Mouse (Mus musculus): ENCODE measurements around the gene Zfp275. TPM values are rescaled to one million over a fixed set of nuclear protein-coding genes. Genes with fewer than 3 reads are reported as not detected.

Zfp275 gene
- polyA plus RNA-seq, 1 experiment from 2014 or later = 13.5 TPM

Other genes starting within 250 kb of the Zfp275 start
- 2.2 and 4.1 TPM in 2 replicates for gene Xlr3a, start 245.5 kb upstream of the Zfp275 start, polyA plus RNA-seq (2015; fragmentation: Nextera tagmentation; extraction: Ambion mirVana)
- gene Gm14685, start 225.6 kb upstream of the Zfp275 start, polyA plus RNA-seq (2015; fragmentation: Nextera tagmentation; extraction: Ambion mirVana) = 0.11 and 0.14 TPM in 2 replicates
- not detected in 2 replicates for gene Xlr5b, start 193.8 kb upstream of the Zfp275 start, polyA plus RNA-seq (2015; fragmentation: Nextera tagmentation; extraction: Ambion mirVana)
- gene DXBay18, start 193.2 kb upstream of the Zfp275 start, polyA plus RNA-seq (2015; fragmentation: Nextera tagmentation; extraction: Ambion mirVana) = not detected in 2 replicates
- gene Spin2d, start 165.6 kb upstream of the Zfp275 start, polyA plus RNA-seq (2015; fragmentation: Nextera tagmentation; extraction: Ambion mirVana) = not detected in 2 replicates
- 9.5 and 10.6 TPM in 2 replicates for gene Xlr3b, start 150.4 kb upstream of the Zfp275 start, polyA plus RNA-seq (2015; fragmentation: Nextera tagmentation; extraction: Ambion mirVana)
- gene Xlr4b, start 128.3 kb upstream of the Zfp275 start, polyA plus RNA-seq (2015; fragmentation: Nextera tagmentation; extraction: Ambion mirVana) = 0.48 and 1.2 TPM in 2 replicates
- gene F8a, start 114.3 kb upstream of the Zfp275 start, polyA plus RNA-seq (2015; fragmentation: Nextera tagmentation; extraction: Ambion mirVana) = 11.7 and 11.9 TPM in 2 replicates
- gene Xlr4c, start 99.5 kb upstream of the Zfp275 start, polyA plus RNA-seq (2015; fragmentation: Nextera tagmentation; extraction: Ambion mirVana) = 0.98 TPM in 1 of 2 replicates, not detected in the other
- not detected in 2 replicates for gene Xlr3c, start 77.2 kb upstream of the Zfp275 start, polyA plus RNA-seq (2015; fragmentation: Nextera tagmentation; extraction: Ambion mirVana)
- 0.17 TPM in 1 of 2 replicates, not detected in the other for gene Xlr5a, start 49.6 kb upstream of the Zfp275 start, polyA plus RNA-seq (2015; fragmentation: Nextera tagmentation; extraction: Ambion mirVana)
- gene Xlr5c, start 49.6 kb upstream of the Zfp275 start, polyA plus RNA-seq (2015; fragmentation: Nextera tagmentation; extraction: Ambion mirVana) = not detected in 2 replicates
- not detected in 2 replicates for gene Gm45015, start 5.8 kb upstream of the Zfp275 start, polyA plus RNA-seq (2015; fragmentation: Nextera tagmentation; extraction: Ambion mirVana)
- not detected in 2 replicates for gene Gm18336, start 56.1 kb downstream of the Zfp275 start, polyA plus RNA-seq (2015; fragmentation: Nextera tagmentation; extraction: Ambion mirVana)
- gene Zfp92, start 68.5 kb downstream of the Zfp275 start, polyA plus RNA-seq (2015; fragmentation: Nextera tagmentation; extraction: Ambion mirVana) = 0.09 and 0.19 TPM in 2 replicates
- gene Trex2, start 92.7 kb downstream of the Zfp275 start, polyA plus RNA-seq (2015; fragmentation: Nextera tagmentation; extraction: Ambion mirVana) = not detected in 2 replicates
- gene Haus7, start 116.4 kb downstream of the Zfp275 start, polyA plus RNA-seq (2015; fragmentation: Nextera tagmentation; extraction: Ambion mirVana) = 64.4 and 66.9 TPM in 2 replicates
- gene Bgn, start 141.0 kb downstream of the Zfp275 start, polyA plus RNA-seq (2015; fragmentation: Nextera tagmentation; extraction: Ambion mirVana) = 155 and 183 TPM in 2 replicates
- gene Atp2b3, start 160.5 kb downstream of the Zfp275 start, polyA plus RNA-seq (2015; fragmentation: Nextera tagmentation; extraction: Ambion mirVana) = 0.09 and 0.13 TPM in 2 replicates

Data from lung, embryonic 15.5 days (tissue).